Mouse (Mus musculus): ENCODE measurements around the gene Wnt9b.

Gene Wnt9b

DNA sequence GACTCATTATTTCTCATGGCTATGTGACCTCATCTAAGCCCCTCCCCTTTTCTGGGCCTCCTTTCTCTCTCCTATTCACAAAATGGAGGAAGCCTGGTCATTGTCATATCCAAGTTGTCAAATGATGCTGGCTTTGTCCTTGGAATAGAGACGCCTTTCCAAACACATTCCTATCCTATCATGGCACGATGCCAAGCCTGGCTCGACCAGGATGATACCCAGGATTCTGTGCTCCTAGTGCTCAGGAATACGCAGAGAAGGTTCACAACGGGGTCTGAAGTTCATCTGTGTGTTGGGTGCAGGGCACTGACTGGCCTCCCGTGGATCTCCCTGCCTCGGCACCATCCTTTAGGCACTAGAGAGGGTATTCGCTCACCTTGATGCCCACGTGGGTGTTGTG is 18.0 kb downstream of the Wnt9b start:
- peak in 1 of 2 experiments; percentile 58 for DNase-seq

DNA sequence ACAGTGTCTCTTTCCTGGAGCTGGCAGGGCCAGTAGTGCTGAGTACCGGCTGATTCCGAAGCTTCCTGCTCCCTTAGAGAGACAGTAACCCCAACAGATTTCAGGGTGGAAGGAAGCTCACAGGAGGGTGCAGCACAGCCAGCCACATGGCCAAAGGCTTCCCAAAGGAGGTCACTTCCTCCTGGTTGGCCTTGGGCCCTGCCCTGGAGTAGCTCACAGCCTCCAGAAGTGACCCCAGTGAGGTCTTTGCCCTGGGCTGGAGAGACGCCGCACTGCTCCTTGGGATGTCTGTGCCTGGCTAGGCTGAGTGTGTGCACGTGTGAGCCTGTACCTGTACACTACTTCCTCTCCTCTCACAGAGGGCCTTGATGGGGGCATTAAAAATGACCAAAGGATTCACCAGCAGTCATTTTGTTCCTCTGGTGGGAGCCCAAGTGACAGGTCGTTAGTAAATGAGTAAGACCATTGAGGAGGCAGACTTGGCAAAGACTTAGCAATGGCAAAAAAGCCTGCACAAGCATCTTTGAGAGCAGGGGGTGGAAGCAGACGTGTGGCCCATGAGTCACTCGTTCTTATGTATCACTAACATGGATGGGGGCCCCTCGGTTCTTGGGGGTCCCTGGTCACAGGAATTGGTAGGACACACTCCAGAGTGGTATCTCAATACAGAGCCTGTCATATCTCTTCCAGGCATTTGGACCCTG is 20.2 kb downstream of the Wnt9b start:
- DNase-seq = no peak

GRCm38 (mm10) chr11:103724331-103724771 is 25.3 kb downstream of the Wnt9b start:
- peak; percentile 39 to 42 for DNase-seq

GRCm38 (mm10) chr11:103722040-103722481 is 27.6 kb downstream of the Wnt9b start:
- peak; percentile 43 to 56 for DNase-seq

DNA sequence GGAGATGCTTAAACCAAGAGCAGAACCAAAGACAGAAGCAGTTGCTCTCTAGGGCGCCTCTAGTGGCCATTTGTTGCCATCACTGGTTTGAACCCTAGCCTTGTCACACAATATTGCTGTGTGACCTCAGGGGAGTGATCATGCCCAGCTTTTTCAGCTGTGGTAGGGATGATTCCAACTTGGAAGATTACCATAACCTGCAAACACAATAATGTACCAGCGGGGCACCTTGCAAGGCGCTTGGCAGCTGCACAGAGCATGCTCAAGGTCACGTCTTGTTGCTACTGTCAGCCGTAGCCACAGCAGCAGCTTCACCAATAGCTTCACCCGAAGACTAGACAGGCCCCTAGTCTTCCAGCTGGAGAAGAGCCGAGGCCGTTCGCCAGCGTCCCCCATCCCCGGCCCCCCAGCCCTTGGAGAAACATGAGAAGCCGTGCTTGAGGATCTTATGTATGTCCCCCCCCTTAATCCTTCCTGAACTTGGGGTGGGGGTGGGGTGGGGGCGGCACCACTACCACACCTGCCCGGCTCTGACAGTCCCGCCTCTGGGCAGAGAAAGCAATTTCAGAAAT is 28.1 kb downstream of the Wnt9b start:
- DNase-seq = peak; percentile 75 to 85

GRCm38 (mm10) chr11:103719436-103719835 is 30.2 kb downstream of the Wnt9b start:
- DNase-seq = peak; percentile 68 to 81

DNA sequence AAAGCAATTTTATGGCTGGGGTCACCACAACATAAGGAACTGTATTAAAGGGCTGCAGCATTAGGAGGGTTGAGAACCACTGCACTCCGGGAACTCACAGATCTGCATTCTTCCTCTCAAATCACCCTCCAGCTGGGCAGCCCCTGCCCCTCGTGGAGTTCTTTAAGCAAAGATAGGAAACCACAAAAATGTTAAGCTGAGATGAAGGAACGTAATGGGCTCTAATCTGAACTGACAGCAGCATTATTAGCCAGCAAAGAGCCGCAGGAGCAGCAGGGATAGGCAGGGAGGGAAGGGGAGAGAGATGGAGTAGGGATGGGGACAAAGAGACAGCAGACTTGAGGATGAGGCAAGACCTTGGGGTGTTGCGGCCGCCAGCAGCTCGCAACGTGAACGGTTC is 32.6 kb downstream of the Wnt9b start:
- no peak for DNase-seq

DNA sequence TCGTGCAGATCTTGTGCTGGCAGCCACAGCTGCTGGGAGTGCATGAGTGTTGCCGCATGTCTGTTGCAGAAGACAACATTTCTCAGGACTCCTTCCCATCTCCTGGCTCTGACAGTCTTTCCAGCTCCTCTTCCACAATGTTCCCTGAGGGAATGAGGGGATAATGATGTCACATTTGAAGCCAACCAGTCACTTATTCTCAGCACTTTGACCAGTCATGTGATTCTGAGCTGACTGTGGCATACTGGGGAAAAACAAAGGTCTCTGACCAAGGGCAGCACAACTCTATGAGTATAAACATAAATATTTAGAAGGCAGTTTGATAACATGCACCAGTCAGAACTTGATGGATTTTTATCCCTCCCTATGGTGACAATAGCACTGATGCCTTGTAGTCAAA is 35.5 kb downstream of the Wnt9b start:
- no peak for DNase-seq

- DNase-seq = no peak
Measured at GRCm38 (mm10) chr11:103711851-103712587, 37.6 kb downstream of the Wnt9b start.

- DNase-seq = no peak
Measured at GRCm38 (mm10) chr11:103709982-103710381, 39.6 kb downstream of the Wnt9b start.

DNA sequence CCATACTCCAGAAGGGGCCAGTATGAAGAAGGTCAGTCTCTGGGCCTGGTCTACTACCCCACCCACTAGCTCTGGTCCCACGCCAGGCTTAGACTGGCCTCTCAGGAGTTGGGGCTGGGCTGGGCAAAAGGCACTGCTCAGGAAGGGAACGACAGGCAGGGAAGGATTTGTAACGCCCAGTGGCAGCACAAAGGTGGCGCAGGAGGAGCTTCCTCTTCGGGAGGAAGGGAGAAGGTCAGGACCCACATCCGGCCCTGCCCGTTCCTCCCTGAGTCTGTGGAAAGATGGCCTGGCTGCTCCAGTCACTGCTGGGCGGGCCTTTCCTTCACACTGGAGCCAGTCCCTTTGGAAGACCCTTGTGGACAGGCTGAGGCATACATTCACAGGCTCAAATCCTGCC is 42.6 kb downstream of the Wnt9b start:
- no peak for DNase-seq

GRCm38 (mm10) chr11:103698226-103698625 is 51.4 kb downstream of the Wnt9b start:
- DNase-seq = peak in 1 of 2 experiments; percentile 21

DNA sequence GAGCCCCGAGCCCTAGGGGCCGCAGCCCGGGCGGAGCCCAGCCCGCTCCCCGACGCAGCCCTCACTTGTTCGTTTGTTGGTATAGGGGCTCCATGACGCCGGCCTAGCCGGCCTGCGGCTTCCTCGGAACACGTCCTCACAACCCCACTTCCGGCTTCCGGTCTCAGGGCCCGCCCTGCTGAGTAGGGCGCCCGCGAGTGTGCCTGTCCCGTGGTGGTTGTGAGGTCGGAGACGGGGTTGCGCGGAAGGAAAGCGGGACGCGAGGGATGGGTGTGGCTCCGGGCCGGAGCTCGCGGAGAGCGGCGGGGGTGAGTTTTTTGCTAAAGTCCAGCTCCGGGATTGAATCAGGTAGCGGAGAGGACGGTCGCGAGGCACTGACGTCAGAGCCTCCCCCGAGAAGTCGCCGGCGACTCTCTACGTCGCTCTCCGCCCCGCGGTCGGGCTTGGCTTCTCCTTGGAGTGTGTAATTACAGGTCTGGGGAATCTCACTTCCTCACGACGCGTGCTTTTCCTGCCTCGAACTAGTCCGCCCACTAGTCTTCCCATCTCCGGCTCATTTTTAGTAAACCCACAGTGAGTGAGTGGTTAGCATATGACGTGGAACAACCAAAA is 52.0 kb downstream of the Wnt9b start, which contains the start of gene Gosr2:
Gene Gosr2, minus strand, starts transcription at position 334 of the 612 bp plus-strand sequence.
- DNase-seq = peak; percentile 90 to 94

- DNase-seq = peak in 1 of 2 experiments; percentile 77
Measured at GRCm38 (mm10) chr11:103696851-103697564, 52.6 kb downstream of the Wnt9b start.

GRCm38 (mm10) chr11:103693241-103693640 is 56.4 kb downstream of the Wnt9b start:
- peak; percentile 54 to 62 for DNase-seq

DNA sequence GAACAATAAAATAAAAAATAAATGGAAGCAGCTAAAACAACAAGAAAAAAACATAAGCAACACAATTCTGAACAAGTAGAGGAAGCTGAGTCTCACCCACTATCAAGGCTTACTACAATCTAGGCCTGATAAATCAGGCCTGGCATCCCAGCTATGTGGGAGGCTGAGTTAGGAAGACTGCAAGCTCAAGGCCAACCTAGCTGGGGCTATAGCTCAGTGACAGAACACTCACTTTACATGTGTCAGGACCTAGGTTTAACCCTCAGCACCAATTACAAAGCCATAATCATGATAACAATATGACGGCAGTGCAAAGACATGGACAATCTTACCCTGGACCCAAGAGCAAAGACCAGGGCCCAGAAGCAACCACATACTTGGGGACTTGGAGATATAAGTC is 58.6 kb downstream of the Wnt9b start:
- no peak for DNase-seq

- DNase-seq = no peak
Measured at GRCm38 (mm10) chr11:103688980-103689378, 60.6 kb downstream of the Wnt9b start.

GRCm38 (mm10) chr11:103688271-103688979 is 61.2 kb downstream of the Wnt9b start:
- DNase-seq = no peak

- DNase-seq = no peak
Measured at GRCm38 (mm10) chr11:103686706-103687105, 62.9 kb downstream of the Wnt9b start.

GRCm38 (mm10) chr11:103685261-103685736 is 64.3 kb downstream of the Wnt9b start:
- peak; percentile 52 to 53 for DNase-seq

DNA sequence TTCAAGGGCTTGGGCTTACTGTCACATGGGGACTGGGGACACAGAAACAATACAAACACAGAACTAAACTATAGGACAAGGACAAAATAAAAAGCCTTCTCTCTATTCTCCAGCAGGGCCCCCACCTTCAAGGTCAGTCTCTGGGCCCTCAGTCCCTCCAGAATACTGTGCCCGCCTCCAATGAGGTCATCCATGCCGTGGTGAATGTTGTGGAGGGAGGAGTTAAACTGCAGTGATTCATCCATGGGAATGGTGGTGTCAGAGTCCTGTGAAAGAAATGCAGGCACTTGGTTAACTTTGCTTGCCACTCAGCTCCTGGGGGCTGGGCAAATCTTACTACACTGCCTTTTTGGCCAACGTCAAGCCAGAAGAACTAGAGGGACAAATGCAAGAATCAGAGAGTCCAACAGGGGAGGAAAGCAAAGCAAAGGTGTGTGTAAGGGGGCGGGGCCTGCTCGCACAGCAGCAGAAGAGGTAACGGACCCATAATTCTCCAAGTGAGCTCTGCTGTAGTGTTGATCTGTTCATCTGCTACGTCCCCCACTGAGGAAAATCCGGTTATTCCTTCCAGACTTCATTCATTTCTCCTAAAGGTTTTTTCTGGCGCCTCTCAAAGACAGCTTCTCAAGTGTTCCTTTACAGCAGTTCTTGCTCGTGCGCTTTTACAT is 65.8 kb downstream of the Wnt9b start:
- DNase-seq = no peak

Data from cerebellum, postnatal 14 days (tissue).